14 mouse cellular contexts compared by ENCODE assay signal in genomic region chr12:73937353-73937752, GRCm38 (mm10). TPM values are rescaled to one million over a fixed set of nuclear protein-coding genes. Genes with fewer than 3 reads are reported as not detected.
DNase-seq lines count a peak whose midpoint lies in the region; ATAC-seq lines count a peak whose summit lies in the region.
"Had no signal": no experiment of that assay in that cellular context is flagged by ENCODE, and none has a peak within 500 bp of the region (broad histone marks: within the 10 kb centered on the region; RNA-seq: fewer than 3 reads in every experiment).

Gm49321 (plus strand) TSS chr12:73937653.

- no peak within 1 kb of the TSS for H3K4me2 ChIP-seq in embryonic facial prominence, embryonic 15.5 days (replicated peaks)
- no peak within 1 kb of the TSS for H3K4me2 ChIP-seq in hindbrain, embryonic 13.5 days
- no peak within 1 kb of the TSS for H3K4me2 ChIP-seq in midbrain, embryonic 13.5 days (replicated peaks)
- H3K4me2 ChIP-seq: heart, embryonic 15.5 days; liver, embryonic 11.5 days had no signal

- no peak within 1 kb of the TSS for H3K4me3 ChIP-seq in embryonic facial prominence, embryonic 15.5 days (replicated peaks)
- H3K4me3 ChIP-seq in hindbrain, embryonic 13.5 days = no peak within 1 kb of the TSS
- no peak within 1 kb of the TSS for H3K4me3 ChIP-seq in midbrain, embryonic 13.5 days (replicated peaks)
- H3K4me3 ChIP-seq: heart, embryonic 15.5 days had no signal

- H3K9me3 ChIP-seq in embryonic facial prominence, embryonic 15.5 days (replicated peaks) = no peaks in the 10 kb centered on the region
- H3K9me3 ChIP-seq in hindbrain, embryonic 13.5 days = no peaks in the 10 kb centered on the region
- H3K9me3 ChIP-seq in midbrain, embryonic 13.5 days = no peaks in the 10 kb centered on the region
- H3K9me3 ChIP-seq: heart, embryonic 15.5 days had no signal

- H3K27me3 ChIP-seq in embryonic facial prominence, embryonic 15.5 days = no peaks in the 10 kb centered on the region
- H3K27me3 ChIP-seq in hindbrain, embryonic 13.5 days = no peaks in the 10 kb centered on the region
- H3K27me3 ChIP-seq in midbrain, embryonic 13.5 days = no peaks in the 10 kb centered on the region
- H3K27me3 ChIP-seq: heart, embryonic 15.5 days had no signal

- H3K36me3 ChIP-seq in embryonic facial prominence, embryonic 15.5 days = peaks cover 68% of the 10 kb centered on the region
- H3K36me3 ChIP-seq in hindbrain, embryonic 13.5 days = peaks cover 71% of the 10 kb centered on the region
- H3K36me3 ChIP-seq in midbrain, embryonic 13.5 days = peaks cover 76% of the 10 kb centered on the region

- DNase-seq in layer of hippocampus, postnatal 14 days (ENCODE audit: low spot score in 2 of 2) = no peak
- no peak for DNase-seq in layer of hippocampus, adult 9-10 months (ENCODE audit: low spot score)
- DNase-seq in gastrocnemius, postnatal 36 days = no peak
- no peak for DNase-seq in spleen, postnatal 14 days (ENCODE audit: low spot score in 2 of 2)
- DNase-seq in lung, postnatal 4 days = no peak
- DNase-seq: cerebellum, postnatal 25 days; right cerebral cortex, postnatal 4 days had no signal

- no peak for ATAC-seq in embryonic facial prominence, embryonic 15.5 days (ENCODE audit: insufficient number of reproducible peaks, low FRiP score, low TSS enrichment, low read depth)
- no peak for ATAC-seq in hindbrain, embryonic 13.5 days (ENCODE audit: low FRiP score)
- ATAC-seq in midbrain, embryonic 13.5 days = no peak

- H3K9ac ChIP-seq in embryonic facial prominence, embryonic 15.5 days = no peak within 1 kb of the TSS
- H3K9ac ChIP-seq in hindbrain, embryonic 13.5 days = no peak within 1 kb of the TSS
- H3K9ac ChIP-seq in midbrain, embryonic 13.5 days (replicated peaks) = no peak within 1 kb of the TSS
- H3K9ac ChIP-seq: heart, embryonic 15.5 days had no signal

- intact Hi-C loops in gastrocnemius, postnatal 36 days (cut with DNase I) = no loop called here

- 86% methylated on average over 1 of the region's 1 CpGs for WGBS in embryonic facial prominence, embryonic 15.5 days
- 96% methylated on average over 1 of the region's 1 CpGs for WGBS in hindbrain, embryonic 13.5 days
- WGBS in midbrain, embryonic 13.5 days = 89% methylated on average over 1 of the region's 1 CpGs

- H3K27ac ChIP-seq in embryonic facial prominence, embryonic 15.5 days (replicated peaks) = no peak within 1 kb of the TSS
- H3K27ac ChIP-seq in hindbrain, embryonic 13.5 days = no peak within 1 kb of the TSS
- no peak within 1 kb of the TSS for H3K27ac ChIP-seq in midbrain, embryonic 13.5 days
- H3K27ac ChIP-seq: heart, embryonic 15.5 days had no signal

- H3K4me1 ChIP-seq in embryonic facial prominence, embryonic 15.5 days = no peaks in the 10 kb centered on the region
- H3K4me1 ChIP-seq in hindbrain, embryonic 13.5 days (replicated peaks) = no peaks in the 10 kb centered on the region
- no peaks in the 10 kb centered on the region for H3K4me1 ChIP-seq in midbrain, embryonic 13.5 days (replicated peaks)

RNA-seq across cellular contexts. Expression of gene Gm49321, which starts in this region (rescaled TPM):
- 10 to 100 TPM; 10.2 to 11.3 TPM for total RNA-seq in layer of hippocampus, postnatal 14 days (2021)
- polyA plus RNA-seq in embryonic facial prominence, embryonic 15.5 days (2015; fragmentation: Nextera tagmentation; extraction: Ambion mirVana) = 13.1 and 16.7 TPM in 2 replicates
- polyA plus RNA-seq in hindbrain, embryonic 13.5 days (2015; fragmentation: Nextera tagmentation; extraction: Ambion mirVana) = 20.9 and 23.9 TPM in 2 replicates
- polyA plus RNA-seq in midbrain, embryonic 13.5 days (2015; fragmentation: Nextera tagmentation; extraction: Ambion mirVana) = 20.2 and 26.7 TPM in 2 replicates
- 1 to 10 TPM; 2.5 to 3.5 TPM for total RNA-seq in gastrocnemius, postnatal 36 days (2021)
- polyA plus RNA-seq: frontal cortex, adult 2 months; urinary bladder, adult 2 months had no signal
